Comparison of ENCODE assay signal across 8 mouse cellular contexts in genomic region chr14:79139918-79140825, GRCm38 (mm10).
DNase-seq lines count a peak whose midpoint lies in the region; ATAC-seq and TF ChIP-seq lines count a peak whose summit lies in the region.

No protein-coding gene starts in this region.

- intact Hi-C loops in left cerebral cortex, postnatal 36 days (cut with DNase I) = no loop called here

- no peak for TF ChIP-seq CTCF in ES-Bruce4 (IDR thresholded peaks at IDR 0.05; ENCODE audit: low read depth, low read length)

- peak; percentile 38 to 45 for DNase-seq in cerebellum, adult 18-20 months
- DNase-seq in kidney, adult 18-20 months = peak; percentile 50
- peak; percentile 59 to 77 for DNase-seq in lung, postnatal 4 days
- no peak for DNase-seq in left cerebral cortex, postnatal 36 days (ENCODE audit: low spot score in 2 of 2)
- DNase-seq in liver = no peak
- no peak for DNase-seq in layer of hippocampus, postnatal 10 days (ENCODE audit: low spot score in 2 of 2)

- H3K36me3 ChIP-seq in ES-Bruce4 (ENCODE audit: control insufficient read depth, insufficient read depth, low read length, poor library complexity, severe bottlenecking) = no peaks in the 10 kb centered on the region

- H3K9me3 ChIP-seq in ES-Bruce4 (replicated peaks; ENCODE audit: control insufficient read depth, insufficient read depth, low read length, poor library complexity, severe bottlenecking) = no peaks in the 10 kb centered on the region

- no peak for TF ChIP-seq POLR2A in ES-Bruce4 (IDR thresholded peaks at IDR 0.05; ENCODE audit: insufficient read depth, low read length)

- ATAC-seq in granulocyte monocyte progenitor cell, adult 5-6 weeks (replicated peaks; ENCODE audit: poor library complexity, severe bottlenecking) = peak; percentile 55

- H3K9ac ChIP-seq in ES-Bruce4 (ENCODE audit: low read depth, poor library complexity, severe bottlenecking) = no peak overlapping the region

- no peaks in the 10 kb centered on the region for H3K27me3 ChIP-seq in ES-Bruce4 (ENCODE audit: control insufficient read depth, insufficient read depth, low read length, poor library complexity, severe bottlenecking)

- peak overlapping the region; percentile 46 for H3K27ac ChIP-seq in ES-Bruce4 (ENCODE audit: insufficient read depth, low read length)

- peaks cover 5% of the 10 kb centered on the region for H3K4me1 ChIP-seq in ES-Bruce4 (ENCODE audit: control insufficient read depth, insufficient read depth, low read length)

- H3K4me3 ChIP-seq in ES-Bruce4 (ENCODE audit: low read depth, low read length) = no peak overlapping the region

- peak; percentile 78 for TF ChIP-seq EP300 in ES-Bruce4 (IDR thresholded peaks at IDR 0.05; ENCODE audit: insufficient read depth, low read depth, low read length)

Comparison
In these comparisons a context has a peak if more than half of its experiments do, and no peak if none do; other contexts are left out.
1. DNase-seq: peak in cerebellum, adult 18-20 months (2 of 2), kidney, adult 18-20 months (single experiment) and lung, postnatal 4 days (2 of 2); none in left cerebral cortex, postnatal 36 days (0 of 2), liver (single experiment) and layer of hippocampus, postnatal 10 days (0 of 2).